Mouse (Mus musculus) urinary bladder, postnatal 4 days (tissue): ENCODE measurements around the gene Arrdc4.
A peak's percentile ranks its signal among the peaks of the same experiment; 100 is the strongest.

ENCODE experiments used
- DNase-seq, 2 experiments: peaks; one replicate each; pipeline ENCODE4 v3.0.0; 2021 to 2022; ENCODE audit warnings: low spot score in 2 of 2

The Arrdc4 gene

GRCm38 (mm10) chr7:68709319-68709573 is 39.8 kb downstream of the Arrdc4 start:
- no peak for DNase-seq

DNA sequence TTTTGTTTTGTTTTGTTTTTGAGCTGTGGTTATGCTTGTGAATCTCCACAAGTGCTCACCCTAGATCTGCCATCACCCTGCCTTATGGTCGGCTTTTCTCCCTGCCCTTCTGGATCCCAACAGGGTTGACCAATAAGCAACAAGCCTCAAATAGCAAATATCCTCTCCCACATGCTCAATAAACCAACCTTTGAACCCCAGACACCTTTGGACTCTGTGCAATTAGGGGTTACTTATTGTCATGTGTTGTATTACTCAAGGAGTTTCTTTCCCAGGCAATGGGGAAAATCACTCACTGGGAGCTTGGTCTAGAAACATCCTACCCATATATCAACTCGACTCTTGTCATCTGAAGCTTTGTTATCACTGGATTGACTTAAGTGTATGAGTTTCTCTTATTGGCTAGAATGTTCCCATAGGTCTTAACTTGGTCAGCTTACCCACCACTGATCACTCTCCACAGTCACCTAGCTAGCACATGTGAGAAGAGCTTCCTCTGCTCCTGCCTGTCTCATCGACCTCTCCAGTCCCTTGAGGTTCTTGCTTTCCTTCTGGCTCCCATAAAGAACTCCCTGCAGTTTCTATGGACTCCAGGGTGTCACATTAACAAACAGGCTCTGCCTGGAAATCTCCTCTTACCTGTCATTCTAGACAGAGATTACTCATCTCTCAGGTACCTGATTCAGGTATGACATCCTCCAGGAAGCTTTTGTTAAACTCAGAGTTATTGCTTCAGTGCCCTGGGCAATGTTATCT is 40.3 kb downstream of the Arrdc4 start:
- DNase-seq, result no peak

- DNase-seq, result no peak
Observed at GRCm38 (mm10) chr7:68705162-68705561, 43.9 kb downstream of the Arrdc4 start.

DNA sequence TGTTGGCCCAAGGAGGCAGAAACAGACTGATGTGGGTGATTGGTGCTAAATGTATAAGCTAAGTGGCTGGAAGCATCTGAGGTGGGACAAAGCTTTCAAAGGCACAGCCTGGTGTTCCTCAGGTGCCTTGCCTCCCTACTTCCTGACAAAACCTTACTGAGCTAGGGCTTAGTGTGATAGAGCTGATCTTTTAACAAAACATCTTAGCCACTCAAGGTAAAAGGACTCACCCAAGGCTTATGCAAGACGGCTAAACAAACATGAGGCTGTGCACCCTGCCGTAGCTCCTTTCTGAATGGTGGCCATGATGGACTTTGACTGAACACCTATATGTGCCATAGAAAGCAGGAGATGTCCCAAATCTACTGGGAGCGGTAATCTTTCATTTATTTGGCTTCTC is 51.7 kb downstream of the Arrdc4 start:
- no peak for DNase-seq

DNA sequence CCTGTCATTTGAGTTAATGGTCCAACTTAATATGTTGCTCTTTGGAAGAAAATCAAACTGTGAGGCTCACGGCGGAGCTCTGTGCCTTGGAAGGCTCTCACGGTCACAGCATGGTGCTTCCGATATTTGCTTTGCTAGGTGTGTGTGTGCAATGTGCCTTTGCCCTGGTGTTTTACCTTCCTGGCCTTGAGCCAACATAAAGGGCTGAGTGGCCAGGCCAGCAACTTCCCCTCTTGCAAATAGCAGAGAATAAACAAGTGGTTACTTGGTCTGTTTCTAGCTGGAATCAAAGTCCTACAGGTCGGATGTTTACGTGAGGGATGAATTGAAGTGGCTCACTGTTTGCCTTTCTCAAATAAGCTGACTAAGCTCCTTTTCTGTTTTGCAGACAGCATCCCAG is 52.1 kb downstream of the Arrdc4 start:
- DNase-seq, result peak in 1 of 2 experiments; percentile 24

DNA sequence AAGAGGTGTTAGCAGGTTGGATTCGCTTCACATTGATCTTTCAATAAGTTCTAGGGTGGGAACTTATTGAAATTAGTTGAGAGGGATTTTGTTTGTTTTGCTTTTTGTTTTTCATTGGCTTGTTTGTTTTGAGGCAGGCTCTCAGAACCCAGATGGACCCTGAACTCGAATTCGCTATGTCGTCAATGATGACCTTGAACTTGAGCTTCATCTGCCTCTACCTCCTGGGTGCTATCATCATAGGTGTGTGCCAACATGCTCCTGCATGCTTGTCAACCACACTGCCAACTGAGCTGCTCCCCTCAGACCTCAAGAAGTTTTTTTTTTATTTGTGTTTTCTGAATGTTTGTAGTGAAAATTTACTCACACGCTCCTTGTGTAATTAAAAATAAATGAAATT is 52.6 kb downstream of the Arrdc4 start:
- no peak for DNase-seq

DNA sequence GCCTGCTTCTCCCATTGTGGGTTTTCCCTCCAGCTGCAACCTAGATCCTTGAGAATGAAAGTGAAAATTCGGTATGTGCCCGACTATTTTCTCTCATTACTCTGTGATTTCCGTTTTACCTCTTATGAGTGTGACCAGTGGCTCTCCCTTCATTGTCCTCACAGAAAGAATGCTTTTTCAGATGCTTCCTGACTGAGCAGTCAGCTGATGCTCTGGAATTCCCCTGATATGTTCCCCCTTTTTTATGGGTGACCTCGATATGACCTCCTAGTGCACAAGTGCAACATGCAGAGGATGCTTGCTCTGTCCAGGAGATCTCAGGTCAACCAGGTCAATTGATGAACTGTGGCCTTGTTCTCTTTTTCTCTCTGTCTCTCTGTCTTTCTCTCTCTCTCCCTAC is 56.3 kb downstream of the Arrdc4 start:
- no peak for DNase-seq

- DNase-seq, result no peak
Observed at GRCm38 (mm10) chr7:68691454-68691853, 57.6 kb downstream of the Arrdc4 start.

- DNase-seq, result no peak
Observed at GRCm38 (mm10) chr7:68687140-68687611, 61.9 kb downstream of the Arrdc4 start.
